15 mouse cellular contexts compared by ENCODE assay signal in genomic region chr4:138084851-138085573, GRCm38 (mm10).
A peak's percentile ranks its signal among the peaks of the same experiment; 100 is the strongest.
DNase-seq lines count a peak whose midpoint lies in the region; ATAC-seq and TF ChIP-seq lines count a peak whose summit lies in the region.
"Had no signal": no experiment of that assay in that cellular context is flagged by ENCODE, and none has a peak within 500 bp of the region (broad histone marks: within the 10 kb centered on the region; RNA-seq: fewer than 3 reads in every experiment).

No protein-coding gene starts in this region.

- peaks cover 35% of the 10 kb centered on the region for H3K4me1 ChIP-seq in megakaryocyte, embryonic 14.5 days
- peaks cover 11% of the 10 kb centered on the region for H3K4me1 ChIP-seq in hindbrain, embryonic 16.5 days (ENCODE audit: control insufficient read depth, insufficient read depth, low read depth, low read length)
- H3K4me1 ChIP-seq in midbrain, postnatal 0 days (ENCODE audit: insufficient read depth, low read length): no peaks in the 10 kb centered on the region
- H3K4me1 ChIP-seq: intestine, embryonic 15.5 days had no signal

- H3K27me3 ChIP-seq in megakaryocyte, embryonic 14.5 days (replicated peaks): no peaks in the 10 kb centered on the region
- H3K27me3 ChIP-seq in hindbrain, embryonic 16.5 days (replicated peaks; ENCODE audit: control insufficient read depth, insufficient read depth, low read length): no peaks in the 10 kb centered on the region
- H3K27me3 ChIP-seq in midbrain, postnatal 0 days (ENCODE audit: insufficient read depth, low read length): no peaks in the 10 kb centered on the region
- H3K27me3 ChIP-seq: intestine, embryonic 15.5 days had no signal

- 52% methylated on average over 13 of the region's 13 CpGs for WGBS in hindbrain, embryonic 16.5 days
- WGBS in midbrain, postnatal 0 days: 60% methylated on average over 13 of the region's 13 CpGs

- no peak overlapping the region for H3K4me2 ChIP-seq in hindbrain, embryonic 16.5 days (ENCODE audit: low read length)
- H3K4me2 ChIP-seq in midbrain, postnatal 0 days (ENCODE audit: low read depth, low read length, poor library complexity, severe bottlenecking): no peak overlapping the region
- H3K4me2 ChIP-seq: intestine, embryonic 15.5 days had no signal

- peak overlapping the region; percentile 41 for H3K27ac ChIP-seq in hindbrain, embryonic 16.5 days (ENCODE audit: low read depth, low read length)
- peak overlapping the region; percentile 43; the same call in 1 of the 2 replicates for H3K27ac ChIP-seq in midbrain, postnatal 0 days (ENCODE audit: low read depth, low read length)
- H3K27ac ChIP-seq: intestine, embryonic 15.5 days had no signal

- no peak overlapping the region for H3K9ac ChIP-seq in hindbrain, embryonic 16.5 days (ENCODE audit: low read depth, low read length)
- H3K9ac ChIP-seq in midbrain, postnatal 0 days (replicated peaks; ENCODE audit: low read length, poor library complexity, severe bottlenecking): no peak overlapping the region
- H3K9ac ChIP-seq: intestine, embryonic 15.5 days had no signal

- DNase-seq in frontal cortex, postnatal 14 days (ENCODE audit: low spot score in 2 of 2): no peak
- peak; percentile 43 for DNase-seq in midbrain, postnatal 0 days (ENCODE audit: low spot score)
- no peak for DNase-seq in retina, postnatal 1 day
- DNase-seq in spleen, adult 18-20 months: no peak
- DNase-seq: cerebellum, adult 8-10 months; embryo, embryonic 11 days; gastrocnemius, postnatal 25 days; kidney, postnatal 25 days; thymus, postnatal 25 days had no signal

- H3K9me3 ChIP-seq in megakaryocyte, embryonic 14.5 days: no peaks in the 10 kb centered on the region
- no peaks in the 10 kb centered on the region for H3K9me3 ChIP-seq in hindbrain, embryonic 16.5 days (ENCODE audit: control insufficient read depth, low read length)
- H3K9me3 ChIP-seq in midbrain, postnatal 0 days (ENCODE audit: low read length): no peaks in the 10 kb centered on the region
- H3K9me3 ChIP-seq: G1E; intestine, embryonic 15.5 days had no signal

- peaks cover 97% of the 10 kb centered on the region for H3K36me3 ChIP-seq in megakaryocyte, embryonic 14.5 days (replicated peaks; ENCODE audit: low read length)
- 0 out of 2 replicates have a peak, but pooled peaks cover 2% of the 10 kb centered on the region for H3K36me3 ChIP-seq in hindbrain, embryonic 16.5 days (ENCODE audit: control insufficient read depth, insufficient read depth, low read length)
- peaks cover 9% of the 10 kb centered on the region for H3K36me3 ChIP-seq in midbrain, postnatal 0 days (ENCODE audit: insufficient read depth, low read length)

- no peak for TF ChIP-seq CTCF in midbrain, postnatal 0 days (IDR thresholded peaks at IDR 0.05)

- H3K4me3 ChIP-seq in megakaryocyte, embryonic 14.5 days (replicated peaks): peak overlapping the region; percentile 40
- H3K4me3 ChIP-seq in hindbrain, embryonic 16.5 days (ENCODE audit: low read length): no peak overlapping the region
- no peak overlapping the region for H3K4me3 ChIP-seq in midbrain, postnatal 0 days (ENCODE audit: low read depth, low read length)
- H3K4me3 ChIP-seq: intestine, embryonic 15.5 days had no signal

- ATAC-seq in frontal cortex, adult (ENCODE audit: low TSS enrichment): peak; percentile 10; the same call in 1 of the 2 replicates
- ATAC-seq in megakaryocyte, adult 5-6 weeks (ENCODE audit: poor library complexity, severe bottlenecking): no peak
- ATAC-seq in hindbrain, embryonic 16.5 days: 0 out of 2 replicates have a peak, but pooled peaks have one; percentile 25
- no peak for ATAC-seq in midbrain, postnatal 0 days (ENCODE audit: low FRiP score)
- ATAC-seq: intestine, embryonic 15.5 days had no signal

Comparison
In these comparisons a context has a peak if more than half of its experiments do, and no peak if none do; other contexts are left out.
1. ATAC-seq: peak in frontal cortex, adult (single experiment) and hindbrain, embryonic 16.5 days (single experiment); none in megakaryocyte, adult 5-6 weeks (single experiment) and midbrain, postnatal 0 days (single experiment).